Mouse (Mus musculus): ENCODE data around the gene Gpr149.

GRCm38 (mm10) chr3:62650551-62650950 is 45.6 kb upstream of the Gpr149 start:
- TF ChIP-seq SIN3A (IDR thresholded peaks at IDR 0.05; ENCODE audit: low read length) (no peak), ETS1 (conservative IDR thresholded peaks at IDR 0.05; ENCODE audit: low read depth, low read length) (no peak), BHLHE40 (IDR thresholded peaks at IDR 0.05; ENCODE audit: low read depth, low read length) (no peak), TCF12 (IDR thresholded peaks at IDR 0.05; ENCODE audit: low read depth, low read length) (no peak), CTCF (conservative IDR thresholded peaks at IDR 0.05 in 1 of 2, IDR thresholded peaks at IDR 0.05 in 1 of 2; ENCODE audit: low read depth in 2 of 2, low read length in 2 of 2) (no peak), POLR2A (IDR thresholded peaks at IDR 0.05; ENCODE audit: low read depth, low read length) (no peak), E2F4 (IDR thresholded peaks at IDR 0.05; ENCODE audit: insufficient replicate concordance, low read depth, low read length) (no peak), CHD1 (IDR thresholded peaks at IDR 0.05; ENCODE audit: low read depth, low read length) (no peak), TBP (conservative IDR thresholded peaks at IDR 0.05; ENCODE audit: low read depth, low read length) (no peak), NELFE (IDR thresholded peaks at IDR 0.05; ENCODE audit: low read depth, low read length) (no peak), SMC3 (IDR thresholded peaks at IDR 0.05; ENCODE audit: low read depth, low read length) (no peak)

Measured in CH12.LX (cell line).